8 mouse cellular contexts compared by ENCODE assay signal in the genomic region with DNA sequence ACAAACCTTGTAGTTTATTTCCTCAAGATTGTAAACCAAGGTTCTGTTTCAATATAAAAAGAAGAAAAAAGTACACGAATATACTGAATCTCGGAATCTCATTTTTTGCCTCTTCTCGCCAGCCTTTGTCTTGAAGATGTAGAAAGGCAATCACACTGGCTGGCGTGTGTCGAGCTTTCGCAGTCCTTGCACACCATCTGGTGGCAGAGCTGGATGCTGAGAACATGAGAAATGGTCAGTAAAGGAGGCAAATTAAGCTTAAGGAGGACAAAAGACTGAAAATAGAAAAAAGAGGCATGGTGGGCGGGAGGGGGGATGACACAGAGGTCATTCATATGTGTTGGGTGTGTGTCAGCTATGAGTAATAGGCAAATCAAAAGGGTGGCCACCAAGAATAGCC. TPM values are rescaled to one million over a fixed set of nuclear protein-coding genes. Genes with fewer than 3 reads are reported as not detected.
DNase-seq lines count a peak whose midpoint lies in the region; ATAC-seq and TF ChIP-seq lines count a peak whose summit lies in the region.

No protein-coding gene starts in this region.

- H3K9me3 ChIP-seq in heart, embryonic 12.5 days (replicated peaks): no peaks in the 10 kb centered on the region
- no peaks in the 10 kb centered on the region for H3K9me3 ChIP-seq in forebrain, embryonic 10.5 days
- no peaks in the 10 kb centered on the region for H3K9me3 ChIP-seq in hindbrain, embryonic 14.5 days (ENCODE audit: control insufficient read depth, low read length)

- H3K36me3 ChIP-seq in heart, embryonic 12.5 days: no peaks in the 10 kb centered on the region
- H3K36me3 ChIP-seq in forebrain, embryonic 10.5 days (replicated peaks): no peaks in the 10 kb centered on the region
- no peaks in the 10 kb centered on the region for H3K36me3 ChIP-seq in hindbrain, embryonic 14.5 days (replicated peaks; ENCODE audit: control insufficient read depth, insufficient read depth)

- no peak overlapping the region for H3K4me3 ChIP-seq in heart, embryonic 12.5 days
- no peak overlapping the region for H3K4me3 ChIP-seq in bone marrow, adult 2 months (replicated peaks; ENCODE audit: control insufficient read depth, low read depth, low read length)
- no peak overlapping the region for H3K4me3 ChIP-seq in forebrain, embryonic 10.5 days
- H3K4me3 ChIP-seq in hindbrain, embryonic 14.5 days (replicated peaks; ENCODE audit: low read length): no peak overlapping the region
- no peak overlapping the region for H3K4me3 ChIP-seq in left cerebral cortex, adult 2 months

- 70% methylated on average over 7 of the region's 7 CpGs for WGBS in heart, embryonic 12.5 days
- WGBS in bone marrow, adult 2 months: 81% methylated on average over 7 of the region's 7 CpGs
- WGBS in forebrain, embryonic 10.5 days: 80% methylated on average over 7 of the region's 7 CpGs
- whole genome bisulfite sequencing in hindbrain, embryonic 14.5 days: 44% methylated on average over 7 of the region's 7 CpGs

- H3K9ac ChIP-seq in heart, embryonic 12.5 days: no peak overlapping the region
- H3K9ac ChIP-seq in hindbrain, embryonic 14.5 days: no peak overlapping the region

- intact Hi-C loops in left cerebral cortex, adult 2 months (cut with DNase I): loop anchor here (1.0 to 5.0 kb wide), 4 partner anchors 198 to 1103 kb away; a partner anchor contains a TSS

- no peaks in the 10 kb centered on the region for H3K27me3 ChIP-seq in heart, embryonic 12.5 days (replicated peaks)
- no peaks in the 10 kb centered on the region for H3K27me3 ChIP-seq in forebrain, embryonic 10.5 days (ENCODE audit: poor library complexity, severe bottlenecking)
- no peaks in the 10 kb centered on the region for H3K27me3 ChIP-seq in hindbrain, embryonic 14.5 days (ENCODE audit: control insufficient read depth, insufficient read depth, low read length)

- TF ChIP-seq POLR2A in bone marrow, adult 2 months (IDR thresholded peaks at IDR 0.05; ENCODE audit: borderline replicate concordance, control insufficient read depth, low read depth, low read length): no peak

- no peak overlapping the region for H3K4me2 ChIP-seq in heart, embryonic 12.5 days
- H3K4me2 ChIP-seq in hindbrain, embryonic 14.5 days (replicated peaks): no peak overlapping the region

- peaks cover 9% of the 10 kb centered on the region; the same call in 1 of the 2 replicates for H3K4me1 ChIP-seq in heart, embryonic 12.5 days (replicated peaks)
- H3K4me1 ChIP-seq in bone marrow, adult 2 months (ENCODE audit: control insufficient read depth, insufficient read depth, low read length): no peaks in the 10 kb centered on the region; the same call in 1 of the 2 replicates
- H3K4me1 ChIP-seq in forebrain, embryonic 10.5 days: peaks cover 10% of the 10 kb centered on the region
- H3K4me1 ChIP-seq in hindbrain, embryonic 14.5 days (replicated peaks; ENCODE audit: control insufficient read depth, insufficient read depth, low read length): peaks cover 5% of the 10 kb centered on the region; the same call in 1 of the 2 replicates

- no peak overlapping the region for H3K27ac ChIP-seq in heart, embryonic 12.5 days (ENCODE audit: poor library complexity, severe bottlenecking)
- no peak overlapping the region for H3K27ac ChIP-seq in bone marrow, adult 2 months (ENCODE audit: control insufficient read depth, insufficient read depth, low read depth, low read length, poor library complexity)
- H3K27ac ChIP-seq in forebrain, embryonic 10.5 days: 0 out of 2 replicates have a peak overlapping the region, but pooled peaks have one; percentile 4
- no peak overlapping the region for H3K27ac ChIP-seq in hindbrain, embryonic 14.5 days
- H3K27ac ChIP-seq in left cerebral cortex, adult 2 months: no peak overlapping the region

- no peak; the same call in 1 of the 2 replicates for ATAC-seq in heart, embryonic 12.5 days (ENCODE audit: insufficient number of reproducible peaks, low FRiP score)
- ATAC-seq in hindbrain, embryonic 14.5 days (ENCODE audit: low FRiP score): peak; percentile 79

- DNase-seq in heart, adult 11 months: peak; percentile 73
- DNase-seq in forebrain, embryonic 10.5 days (ENCODE audit: extremely low spot score, low spot score): peak; percentile 53
- peak; percentile 89 for DNase-seq in hindbrain, embryonic 14.5 days (ENCODE audit: low spot score)
- peak; percentile 68 to 75 for DNase-seq in left cerebral cortex, adult 2 months (ENCODE audit: extremely low spot score in 1 of 2, low spot score in 2 of 2)
- peak; percentile 56 for DNase-seq in neural tube, embryonic 10.5 days (ENCODE audit: extremely low spot score, low spot score)
- DNase-seq in c-Kit-positive CD71-positive TER-119-positive erythroid progenitor cells, embryonic 14.5 days (ENCODE audit: low spot score): no peak

- TF ChIP-seq CTCF in bone marrow, adult 2 months (IDR thresholded peaks at IDR 0.05; ENCODE audit: control insufficient read depth, insufficient read depth, low read length): peak; percentile 41; the same call in 1 of the 2 replicates
- peak; percentile 78 for TF ChIP-seq CTCF in left cerebral cortex, adult 2 months (IDR thresholded peaks at IDR 0.05)

RNA-seq across cellular contexts. Expression of a gene that starts 31.6 kb away (rescaled TPM):
- polyA plus RNA-seq in heart, embryonic 12.5 days (2016; fragmentation: Nextera tagmentation; extraction: Ambion mirVana): 0.17 and 0.20 TPM in 2 replicates
- polyA plus RNA-seq in bone marrow, adult 2 months (2011; ENCODE audit: insufficient read depth, insufficient read length, low replicate concordance, missing spikeins): 1.6 TPM in 2 replicates
- polyA plus RNA-seq in forebrain, embryonic 10.5 days (2016; fragmentation: Nextera tagmentation; extraction: Ambion mirVana): 0.31 and 0.47 TPM in 2 replicates
- polyA plus RNA-seq in hindbrain, embryonic 14.5 days (2014; fragmentation: Nextera tagmentation; extraction: Ambion mirVana): 0.20 and 0.35 TPM in 2 replicates
- total RNA-seq in left cerebral cortex, adult 2 months (2021): 1 to 10 TPM; 4.8 to 5.9 TPM
